Mouse (Mus musculus) myocyte (in vitro differentiated cells): ENCODE data around the gene Adgrl1.

Experiments
- CEBPB ChIP-seq: IDR thresholded peaks from 2 replicates; pipeline ENCODE4 v1.6.1; 2011; ENCODE audit warnings: mild to moderate bottlenecking, moderate library complexity; ENCODE audit not compliant: poor library complexity, insufficient read depth, severe bottlenecking
- E2F4 ChIP-seq: IDR thresholded peaks from one replicate; pipeline ENCODE4 v1.6.1; 2011; ENCODE audit warnings: mild to moderate bottlenecking, control low read depth, moderate library complexity; ENCODE audit not compliant: insufficient read depth
- MAX ChIP-seq: IDR thresholded peaks from one replicate; pipeline ENCODE4 v1.6.1; 2011; ENCODE audit warnings: low read depth, mild to moderate bottlenecking, control low read depth
- MYOD1 ChIP-seq, 3 experiments: IDR thresholded peaks; one replicate each; pipeline ENCODE4 v1.6.1; 2011; ENCODE audit warnings: control low read depth in 2 of 3, low read depth in 2 of 3, mild to moderate bottlenecking in 2 of 3, moderate library complexity in 1 of 3; ENCODE audit not compliant: insufficient read length in 2 of 3, control insufficient read depth in 1 of 3
- MYOG ChIP-seq, 3 experiments: IDR thresholded peaks; one replicate each; pipeline ENCODE4 v1.6.1; 2011; ENCODE audit warnings: control low read depth in 2 of 3, low read depth in 2 of 3, mild to moderate bottlenecking in 2 of 3; ENCODE audit not compliant: insufficient read length in 2 of 3, control insufficient read depth in 1 of 3, insufficient read depth in 1 of 3
- POLR2A ChIP-seq: IDR thresholded peaks from one replicate; pipeline ENCODE4 v1.6.1; 2011; ENCODE audit warnings: low read depth, mild to moderate bottlenecking, control low read depth, moderate library complexity; ENCODE audit not compliant: insufficient read length
- POLR2AphosphoS2 ChIP-seq: IDR thresholded peaks from one replicate; pipeline ENCODE4 v1.6.1; 2011; ENCODE audit warnings: low read depth, control low read depth; ENCODE audit not compliant: insufficient read length
- REST ChIP-seq: IDR thresholded peaks from one replicate; pipeline ENCODE4 v1.6.1; 2011; ENCODE audit warnings: mild to moderate bottlenecking, control low read depth, moderate library complexity; ENCODE audit not compliant: insufficient read depth, insufficient read length
- SRF ChIP-seq: IDR thresholded peaks from one replicate; pipeline ENCODE4 v1.6.1; 2011; ENCODE audit warnings: low read depth; ENCODE audit not compliant: control insufficient read depth, insufficient read length
- TCF12 ChIP-seq: IDR thresholded peaks from one replicate; pipeline ENCODE4 v1.6.1; 2011; ENCODE audit warnings: mild to moderate bottlenecking, control low read depth; ENCODE audit not compliant: poor library complexity, insufficient read depth, severe bottlenecking
- USF1 ChIP-seq: IDR thresholded peaks from one replicate; pipeline ENCODE4 v1.6.1; 2011; ENCODE audit warnings: low read depth, mild to moderate bottlenecking, control low read depth, moderate library complexity

DNA sequence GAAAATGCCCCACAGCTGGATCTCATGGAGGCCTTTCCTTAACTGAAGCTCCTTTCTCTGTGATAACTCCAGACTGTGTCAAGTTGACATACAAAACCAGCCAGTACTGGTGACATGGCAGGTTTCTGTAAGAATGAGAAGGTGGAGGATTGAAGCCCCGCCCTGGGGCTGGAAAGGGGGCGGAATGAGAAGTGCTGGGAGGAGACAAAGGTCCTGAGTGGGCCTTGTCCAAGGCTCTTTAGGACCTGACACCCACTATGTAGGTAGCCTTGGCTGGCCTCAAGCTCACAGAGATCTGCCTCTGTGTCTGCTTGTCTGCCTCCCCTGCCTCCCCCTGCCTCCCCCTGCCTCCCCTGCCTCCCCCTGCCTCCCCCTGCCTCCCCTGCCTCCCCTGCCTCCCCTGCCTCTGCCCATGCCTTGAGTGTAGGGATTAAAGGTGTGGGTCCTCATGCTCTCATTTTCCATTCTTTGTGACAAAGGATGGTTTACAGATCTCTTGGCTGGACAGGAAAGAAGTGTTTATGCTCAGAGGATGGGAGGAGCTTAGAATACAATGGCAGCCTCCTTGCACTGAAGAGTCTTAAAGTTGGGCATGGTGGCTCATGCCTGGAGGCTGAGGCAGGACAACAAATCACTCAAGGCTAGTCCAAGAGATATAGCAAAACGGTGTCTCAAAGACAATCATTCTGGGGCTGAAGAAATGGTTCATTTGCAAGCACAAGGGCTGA, 46.4 kb upstream of the Adgrl1 start:
- TF ChIP-seq MAX (no peak), POLR2A (no peak), SRF (no peak), E2F4 (no peak), TCF12 (no peak), CEBPB (no peak), REST (no peak), USF1 (no peak), MYOG (IDR thresholded peaks at IDR 0.05; ENCODE audit: control insufficient read depth in 1 of 3, insufficient read depth in 1 of 3, insufficient read length in 2 of 3, low read depth in 2 of 3) (no peak), POLR2AphosphoS2 (no peak), MYOD1 (IDR thresholded peaks at IDR 0.05; ENCODE audit: control insufficient read depth in 1 of 3, insufficient read length in 2 of 3, low read depth in 2 of 3) (no peak)
